Mouse (Mus musculus) kidney, postnatal 0 days (tissue): ENCODE results near the gene Rpl13. TPM values are rescaled to one million over a fixed set of nuclear protein-coding genes. Genes with fewer than 3 reads are reported as not detected.
A peak's percentile ranks its signal among the peaks of the same experiment; 100 is the strongest.

Source experiments
- ATAC-seq: fragments of 200-750 bp; cut with Nextera tagmentation; replicated peaks from 2 replicates; pipeline ENCODE4 v1.8.0; 2017; ENCODE audit warnings: low read depth, moderate number of reproducible peaks, moderate TSS enrichment, moderate library complexity; ENCODE audit not compliant: low FRiP score
- DNase-seq: peaks from one replicate; pipeline ENCODE4 v3.0.0-alpha.2; 2016; ENCODE audit warnings: low spot score
- H3K27ac ChIP-seq: fragments of 300-500 bp; sonication (generic); 2 replicates; pipeline ENCODE4 v1.5.1; 2014; ENCODE audit warnings: mild to moderate bottlenecking
- H3K27me3 ChIP-seq: fragments of 300-500 bp; sonication (generic); 2 replicates; pipeline ENCODE4 v1.6.1; 2014; ENCODE audit warnings: low read length, mixed read lengths; ENCODE audit not compliant: insufficient read depth
- H3K36me3 ChIP-seq: fragments of 300-500 bp; sonication (generic); 2 replicates; pipeline ENCODE4 v1.6.1; 2014; ENCODE audit warnings: low read length, mixed read lengths; ENCODE audit not compliant: insufficient read depth
- H3K4me1 ChIP-seq: fragments of 300-500 bp; sonication (generic); replicated peaks from 2 replicates; pipeline ENCODE4 v1.6.1; 2014; ENCODE audit warnings: antibody characterized with exemption, low read length, mixed read lengths; ENCODE audit not compliant: insufficient read depth
- H3K4me2 ChIP-seq: fragments of 300-500 bp; sonication (generic); 2 replicates; pipeline ENCODE4 v1.6.1; 2014; ENCODE audit warnings: mild to moderate bottlenecking, low read length, moderate library complexity, mixed read lengths
- H3K4me3 ChIP-seq: fragments of 300-500 bp; sonication (generic); replicated peaks from 2 replicates; pipeline ENCODE4 v1.5.1; 2014; ENCODE audit warnings: low read depth, low read length
- H3K9ac ChIP-seq: fragments of 300-500 bp; sonication (generic); 2 replicates; pipeline ENCODE4 v1.6.1; 2014; ENCODE audit warnings: low read depth, low read length
- H3K9me3 ChIP-seq: fragments of 300-500 bp; sonication (generic); replicated peaks from 2 replicates; pipeline ENCODE4 v1.6.1; 2016; ENCODE audit warnings: low read length, inconsistent platforms, mixed read lengths
- CTCF ChIP-seq: IDR thresholded peaks from 2 replicates; pipeline ENCODE4 v1.5.1; 2016; ENCODE audit warnings: antibody characterized with exemption, low read depth, mild to moderate bottlenecking, moderate library complexity
- WGBS: fragments of 180-500 bp; shearing (Covaris S2); extraction: QIAGEN DNeasy Blood & Tissue Kit; methylation state at CpG from one replicate; pipeline ENCODE4 v1.1.7; 2014; 5-methylcytosine and 5-hydroxymethylcytosine counted together
- polyA plus RNA-seq: library from polyadenylated mRNA; unstranded; fragments of >200 nt; fragmentation: Nextera tagmentation; extraction: Ambion mirVana; gene quantifications from 2 replicates; pipeline ENCODE4 v1.2.1, GENCODE M21; 2015

Gene Rpl13
- polyA plus RNA-seq, 1 experiment from 2014 or later = 1,932 TPM

DNA sequence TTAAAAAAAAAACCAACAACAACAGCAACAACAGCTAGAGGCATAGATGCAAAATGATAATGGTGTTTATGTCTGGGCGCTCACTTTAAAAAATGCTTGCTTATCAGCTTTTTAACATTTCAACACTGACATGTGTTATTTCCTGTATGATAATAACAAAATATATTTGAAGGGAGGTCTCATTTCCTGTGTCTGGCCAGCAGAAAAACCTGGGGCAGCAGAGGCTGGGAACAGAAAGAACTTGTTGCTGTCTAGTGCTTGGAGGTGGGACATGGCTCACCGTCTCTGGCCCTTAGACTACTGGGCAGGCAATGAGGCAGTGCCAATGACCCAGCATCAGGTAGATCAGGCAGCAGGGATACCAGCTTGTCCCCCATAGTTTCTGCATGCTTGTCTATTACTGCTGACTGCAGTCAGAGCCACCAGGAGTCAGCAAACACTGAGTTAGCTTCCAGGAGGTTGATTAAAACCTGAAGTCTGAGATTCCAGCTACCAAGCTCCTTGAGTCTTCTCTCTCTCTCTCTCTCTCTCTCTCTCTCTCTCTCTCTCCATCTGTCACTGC lies 11.8 kb downstream of the Rpl13 start:
- no peaks in the 10 kb centered on the region for H3K36me3 ChIP-seq
- ATAC-seq (no peak), DNase-seq (peak; percentile 61)
- peaks cover 14% of the 10 kb centered on the region for H3K4me1 ChIP-seq
- H3K4me2 ChIP-seq = no peak overlapping the region
- H3K27me3 ChIP-seq = peaks cover 24% of the 10 kb centered on the region
- H3K4me3 ChIP-seq = no peak overlapping the region
- no peak overlapping the region for H3K9ac ChIP-seq
- H3K27ac ChIP-seq = peak overlapping the region; percentile 25; the same call in 1 of the 2 replicates
- WGBS = 46% methylated on average over 2 of the region's 2 CpGs
- no peaks in the 10 kb centered on the region for H3K9me3 ChIP-seq
- TF ChIP-seq CTCF = peak; percentile 41; the same call in 1 of the 2 replicates

DNA sequence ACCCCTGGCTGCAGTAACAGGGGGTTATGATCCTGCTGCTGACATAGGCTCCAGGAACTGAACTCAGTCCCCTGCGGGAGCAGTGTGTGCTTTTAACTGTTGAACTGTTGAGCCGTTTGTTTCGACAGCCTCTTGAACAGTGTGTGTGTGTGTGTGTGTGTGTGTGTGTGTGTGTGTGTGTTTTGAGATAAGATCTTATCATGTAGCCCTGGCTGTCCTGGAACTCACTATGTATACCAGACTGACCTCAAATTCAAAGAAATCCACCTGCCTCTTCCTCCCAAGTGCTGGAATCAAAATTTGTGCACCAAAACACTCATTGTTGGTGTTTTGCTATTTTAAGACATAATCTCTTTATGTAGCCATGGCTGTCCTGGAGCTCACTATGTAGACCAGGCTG lies 12.5 kb downstream of the Rpl13 start:
- no peak for ATAC-seq
- peak overlapping the region; percentile 25; the same call in 1 of the 2 replicates for H3K27ac ChIP-seq
- peaks cover 14% of the 10 kb centered on the region for H3K4me1 ChIP-seq
- no peak overlapping the region for H3K4me2 ChIP-seq
- no peaks in the 10 kb centered on the region for H3K9me3 ChIP-seq
- H3K4me3 ChIP-seq = no peak overlapping the region
- H3K36me3 ChIP-seq = no peaks in the 10 kb centered on the region
- WGBS = 43% methylated on average over 3 of the region's 3 CpGs
- no peak for TF ChIP-seq CTCF
- DNase-seq = no peak
- peaks cover 24% of the 10 kb centered on the region for H3K27me3 ChIP-seq
- no peak overlapping the region for H3K9ac ChIP-seq

GRCm38 (mm10) chr8:123117127-123117731 lies 15.1 kb downstream of the Rpl13 start, which contains the start of gene Cpne7:
Cpne7 (plus strand) TSS chr8:123117374.
- no peak for DNase-seq
- H3K4me3 ChIP-seq = peak within 1 kb of the TSS; percentile 45

GRCm38 (mm10) chr8:123117744-123118143 lies 15.6 kb downstream of the Rpl13 start:
- no peaks in the 10 kb centered on the region for H3K36me3 ChIP-seq
- peaks cover 24% of the 10 kb centered on the region for H3K27me3 ChIP-seq
- WGBS = 3% methylated on average over 17 of the region's 17 CpGs
- no peak for ATAC-seq
- peaks cover 19% of the 10 kb centered on the region for H3K4me1 ChIP-seq
- H3K27ac ChIP-seq = no peak overlapping the region
- no peak for TF ChIP-seq CTCF
- H3K4me2 ChIP-seq = peak overlapping the region; percentile 66
- DNase-seq = no peak
- H3K9me3 ChIP-seq = no peaks in the 10 kb centered on the region
- peak overlapping the region; percentile 2; the same call in 1 of the 2 replicates for H3K9ac ChIP-seq
- peak overlapping the region; percentile 45 for H3K4me3 ChIP-seq

More at GRCm38 (mm10) chr8:123117127-123117731, 15.1 kb downstream of the Rpl13 start, which contains the start of gene Cpne7:
- ATAC-seq = no peak; the same call in 1 of the 2 replicates
- peak within 1 kb of the TSS; percentile 2; the same call in 1 of the 2 replicates for H3K9ac ChIP-seq
- peaks cover 16% of the 10 kb centered on the region for H3K4me1 ChIP-seq
- H3K27me3 ChIP-seq = peaks cover 24% of the 10 kb centered on the region
- no peak within 1 kb of the TSS for H3K27ac ChIP-seq
- under 1% methylated on average over 51 of the region's 51 CpGs for WGBS
- TF ChIP-seq CTCF = no peak
- no peaks in the 10 kb centered on the region for H3K9me3 ChIP-seq
- no peaks in the 10 kb centered on the region for H3K36me3 ChIP-seq
- peak within 1 kb of the TSS; percentile 66 for H3K4me2 ChIP-seq

GRCm38 (mm10) chr8:123122059-123122458 lies 19.9 kb downstream of the Rpl13 start:
- peaks cover 16% of the 10 kb centered on the region for H3K27me3 ChIP-seq
- H3K27ac ChIP-seq = no peak overlapping the region
- peak; percentile 88 for DNase-seq
- H3K4me1 ChIP-seq = peaks cover 21% of the 10 kb centered on the region
- no peak overlapping the region for H3K4me2 ChIP-seq
- no peak for TF ChIP-seq CTCF
- H3K9ac ChIP-seq = peak overlapping the region; percentile 14; the same call in 1 of the 2 replicates
- no peaks in the 10 kb centered on the region for H3K9me3 ChIP-seq
- 29% methylated on average over 9 of the region's 9 CpGs for WGBS
- no peak for ATAC-seq
- no peak overlapping the region for H3K4me3 ChIP-seq
- H3K36me3 ChIP-seq = no peaks in the 10 kb centered on the region

- Histone ChIP-seq H3K27me3 (peaks cover 11% of the 10 kb centered on the region), H3K4me3 (no peak overlapping the region), H3K36me3 (no peaks in the 10 kb centered on the region), H3K27ac (no peak overlapping the region), H3K4me1 (peaks cover 14% of the 10 kb centered on the region; the same call in 1 of the 2 replicates), H3K9me3 (no peaks in the 10 kb centered on the region), H3K4me2 (no peak overlapping the region), H3K9ac (peak overlapping the region; percentile 14; the same call in 1 of the 2 replicates)
- ATAC-seq = no peak
- 78% methylated on average over 5 of the region's 5 CpGs for WGBS
- no peak for TF ChIP-seq CTCF
- DNase-seq = no peak
Measured at GRCm38 (mm10) chr8:123122670-123123069, 20.5 kb downstream of the Rpl13 start.
